Mouse (Mus musculus) splenic B cell, adult 2 months (primary cell): Measurements from ENCODE around the gene Nploc4.

Experiments used
- DNase-seq: peaks from one replicate; pipeline ENCODE4 v3.0.0-alpha.2; 2011; ENCODE audit warnings: low read depth, low spot score
- H3K27me3 ChIP-seq: 2 replicates; pipeline ENCODE4 v1.6.1; 2012; ENCODE audit warnings: mild to moderate bottlenecking, low read length, moderate library complexity, mixed read lengths; ENCODE audit not compliant: control insufficient read depth, poor library complexity, insufficient read depth, severe bottlenecking
- H3K36me3 ChIP-seq: 2 replicates; pipeline ENCODE4 v1.6.1; 2012; ENCODE audit warnings: mild to moderate bottlenecking, low read length, moderate library complexity, mixed read lengths; ENCODE audit not compliant: control insufficient read depth, poor library complexity, insufficient read depth, severe bottlenecking

The Nploc4 gene

DNA sequence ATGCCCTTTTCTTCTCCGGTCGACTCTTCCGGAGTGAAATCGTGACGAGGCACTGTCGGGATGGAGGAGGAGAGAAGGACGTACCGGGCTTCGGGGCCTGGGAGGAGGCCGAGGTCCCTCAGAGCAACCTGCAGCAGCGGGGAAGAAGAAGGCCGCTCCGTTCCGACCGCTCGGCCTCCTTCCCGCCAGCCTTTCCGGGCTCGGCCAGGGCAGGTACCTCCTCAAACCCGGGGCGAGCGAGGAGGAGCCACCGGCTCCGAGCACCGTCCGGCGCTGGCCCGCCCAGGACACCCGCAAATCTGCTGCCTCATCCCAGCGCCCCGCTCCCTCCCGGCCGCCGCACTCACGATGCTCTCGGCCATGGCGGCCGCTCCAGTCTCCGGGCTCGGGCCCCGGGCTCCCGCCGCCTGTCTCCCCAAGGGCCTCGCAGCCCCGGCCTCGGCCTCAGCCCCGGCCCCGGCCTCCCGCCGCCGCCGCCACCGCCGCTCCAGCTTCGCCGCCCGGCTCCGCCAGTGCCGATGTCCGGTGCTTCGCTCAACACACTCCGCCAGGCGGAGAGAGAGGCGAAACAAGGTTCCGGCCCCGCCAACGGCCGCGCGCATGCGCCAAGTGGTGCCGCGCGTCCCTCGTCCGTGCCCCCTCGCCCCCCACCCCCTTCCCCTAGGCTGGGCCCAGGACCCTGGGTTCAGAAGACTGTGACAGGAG, at the start of gene Nploc4:
Gene Nploc4 (minus strand): TSS at position 557 of the 705 bp plus-strand sequence.
- peak; percentile 89 for DNase-seq
- Histone ChIP-seq H3K27me3 (no peaks in the 10 kb centered on the region), H3K36me3 (peaks cover 2% of the 10 kb centered on the region; the same call in 1 of the 2 replicates)

DNA sequence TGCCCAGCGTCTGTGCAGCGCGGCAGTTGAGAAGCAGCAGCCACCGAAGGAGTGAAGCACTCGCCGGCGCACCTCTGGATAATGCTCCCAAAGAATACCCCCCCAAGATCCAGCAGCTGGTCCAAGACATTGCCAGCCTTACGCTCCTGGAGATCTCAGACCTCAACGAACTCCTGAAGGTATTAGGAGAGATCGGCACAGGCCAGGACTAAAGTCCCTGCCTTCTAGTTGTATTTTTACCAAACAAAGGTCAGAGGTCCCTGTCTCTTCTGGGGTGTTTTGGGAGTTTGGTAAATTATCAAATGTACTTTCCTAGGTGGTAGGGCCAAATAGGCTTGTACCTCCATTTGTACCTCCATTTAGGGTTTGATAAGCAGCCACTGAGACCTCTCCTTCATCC, 47.7 kb upstream of the Nploc4 start:
- Histone ChIP-seq H3K36me3 (peaks cover 9% of the 10 kb centered on the region), H3K27me3 (no peaks in the 10 kb centered on the region)
- DNase-seq = no peak

GRCm38 (mm10) chr11:120484265-120484981, 46.9 kb upstream of the Nploc4 start, which contains the start of gene Mrpl12:
Gene Mrpl12, plus strand, starts transcription at chr11:120484613.
- peak; percentile 96 for DNase-seq
- Histone ChIP-seq H3K36me3 (peaks cover 9% of the 10 kb centered on the region), H3K27me3 (no peaks in the 10 kb centered on the region)

DNA sequence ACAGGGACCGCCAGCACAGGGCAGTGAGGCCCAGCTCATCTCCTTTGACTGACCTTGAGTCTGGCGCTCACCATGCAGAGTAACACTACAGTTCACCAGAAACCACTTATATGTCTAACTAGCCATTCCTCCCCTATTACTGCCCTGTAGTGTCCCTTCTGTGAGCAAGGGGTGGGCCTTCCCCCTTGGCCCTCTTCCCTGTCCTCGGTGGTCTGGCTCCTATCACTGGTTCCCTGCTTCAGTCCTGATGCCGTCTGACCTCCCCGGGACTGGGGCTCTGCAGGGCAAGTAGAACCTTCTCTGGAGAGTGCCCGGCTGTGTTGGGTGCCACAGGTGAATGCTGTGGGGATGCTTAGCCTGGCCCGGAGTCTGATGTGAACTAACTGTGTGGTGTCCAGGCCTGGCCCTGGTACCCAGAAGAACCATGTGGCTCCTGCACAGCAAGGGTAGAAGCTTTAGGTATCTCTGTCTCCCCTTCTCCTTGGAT, 46.0 kb upstream of the Nploc4 start:
- DNase-seq = no peak
- Histone ChIP-seq H3K27me3 (no peaks in the 10 kb centered on the region), H3K36me3 (peaks cover 12% of the 10 kb centered on the region)

DNA sequence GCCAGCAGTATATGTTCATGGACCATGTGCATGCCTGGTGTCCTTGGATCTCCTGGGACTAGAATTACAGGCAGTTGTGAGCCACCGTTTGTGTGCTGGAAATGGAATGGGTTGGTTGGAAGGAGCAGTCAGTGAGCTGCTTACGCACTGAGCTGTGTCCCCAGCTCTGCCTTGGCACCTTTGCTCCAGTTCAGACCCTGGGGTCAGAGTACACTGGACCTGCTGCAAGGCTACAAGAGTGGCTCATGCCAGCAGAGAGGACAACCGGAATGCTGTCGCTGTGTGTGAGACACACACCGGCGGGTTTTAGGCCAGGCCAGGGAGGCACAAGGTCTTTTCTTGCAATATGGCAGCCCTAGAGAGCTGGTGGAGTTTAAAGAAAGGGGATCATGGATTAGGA, 34.5 kb upstream of the Nploc4 start:
- H3K36me3 ChIP-seq = peaks cover 23% of the 10 kb centered on the region
- H3K27me3 ChIP-seq = no peaks in the 10 kb centered on the region
- DNase-seq = no peak

- Histone ChIP-seq H3K36me3 (peaks cover 12% of the 10 kb centered on the region), H3K27me3 (no peaks in the 10 kb centered on the region)
- no peak for DNase-seq
These were observed 30.2 kb upstream of the Nploc4 start for GRCm38 (mm10) chr11:120467736-120468092.

- DNase-seq = peak; percentile 98
- peaks cover 13% of the 10 kb centered on the region for H3K36me3 ChIP-seq
- H3K27me3 ChIP-seq = no peaks in the 10 kb centered on the region
These were observed 29.7 kb upstream of the Nploc4 start, which contains the start of gene Arl16 for GRCm38 (mm10) chr11:120467051-120467735. Gene Arl16, minus strand, starts transcription at chr11:120467607.

DNA sequence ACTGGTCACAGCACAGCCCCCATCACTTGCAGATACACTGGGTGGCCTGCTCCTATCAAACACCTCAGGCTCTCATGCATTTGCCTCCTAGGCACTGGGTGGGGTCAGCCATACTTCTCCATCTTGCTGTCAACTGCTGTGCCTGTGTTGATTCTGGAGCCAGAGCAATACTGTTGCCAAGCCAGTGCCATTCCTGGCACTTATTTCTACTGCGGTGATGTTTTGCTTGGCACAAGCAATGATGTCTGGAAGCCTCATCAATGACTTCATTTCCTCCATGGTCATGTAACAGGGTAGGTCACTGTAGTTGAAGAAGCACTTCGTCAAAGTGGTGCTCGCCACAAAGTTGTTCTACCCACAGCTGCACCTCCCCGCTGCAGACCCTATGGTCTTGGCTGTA, 28.0 kb upstream of the Nploc4 start:
- Histone ChIP-seq H3K27me3 (no peaks in the 10 kb centered on the region), H3K36me3 (peaks cover 7% of the 10 kb centered on the region)
- no peak for DNase-seq

GRCm38 (mm10) chr11:120464365-120464764, 26.9 kb upstream of the Nploc4 start:
- H3K27me3 ChIP-seq = no peaks in the 10 kb centered on the region
- H3K36me3 ChIP-seq = peaks cover 4% of the 10 kb centered on the region
- no peak for DNase-seq

GRCm38 (mm10) chr11:120463536-120463935, 26.0 kb upstream of the Nploc4 start:
- no peak for DNase-seq
- H3K36me3 ChIP-seq = peaks cover 4% of the 10 kb centered on the region
- H3K27me3 ChIP-seq = no peaks in the 10 kb centered on the region

DNA sequence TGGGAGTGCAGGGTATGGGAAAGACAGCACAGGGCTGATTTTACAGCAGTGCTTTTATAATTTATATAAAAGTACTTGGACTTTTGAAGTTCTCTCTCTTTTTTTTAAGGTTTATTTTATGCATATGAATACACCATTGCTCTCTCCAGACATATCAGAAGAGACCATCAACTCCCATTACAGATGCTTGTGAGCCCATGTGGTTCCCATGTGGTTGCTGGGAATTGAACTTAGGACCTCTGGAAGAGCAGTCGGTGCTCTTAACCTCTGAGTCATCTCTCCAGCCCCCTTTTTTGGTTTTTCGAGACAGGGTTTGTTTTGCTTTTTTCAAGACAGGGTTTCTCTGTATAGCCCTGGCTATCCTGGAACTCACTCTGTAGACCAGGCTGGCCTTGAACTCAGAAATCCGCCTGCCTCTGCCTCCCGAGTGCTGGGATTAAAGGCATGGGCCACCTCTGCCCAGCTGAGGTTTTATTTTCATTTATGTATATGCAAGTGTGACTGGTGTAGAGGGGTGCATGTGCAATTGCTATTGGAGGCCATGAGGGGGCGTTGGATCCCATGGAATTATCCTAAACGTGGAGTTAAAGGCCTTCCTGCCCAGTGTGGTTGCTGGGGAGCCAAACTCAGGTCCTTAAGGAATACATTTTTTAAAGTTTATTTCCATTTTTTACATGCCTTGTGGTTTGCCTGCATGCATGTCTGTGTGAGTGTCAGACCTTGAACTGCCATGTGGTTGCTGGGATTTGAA, 21.5 kb upstream of the Nploc4 start:
- no peak for DNase-seq
- H3K36me3 ChIP-seq = peaks cover 4% of the 10 kb centered on the region
- no peaks in the 10 kb centered on the region for H3K27me3 ChIP-seq

DNA sequence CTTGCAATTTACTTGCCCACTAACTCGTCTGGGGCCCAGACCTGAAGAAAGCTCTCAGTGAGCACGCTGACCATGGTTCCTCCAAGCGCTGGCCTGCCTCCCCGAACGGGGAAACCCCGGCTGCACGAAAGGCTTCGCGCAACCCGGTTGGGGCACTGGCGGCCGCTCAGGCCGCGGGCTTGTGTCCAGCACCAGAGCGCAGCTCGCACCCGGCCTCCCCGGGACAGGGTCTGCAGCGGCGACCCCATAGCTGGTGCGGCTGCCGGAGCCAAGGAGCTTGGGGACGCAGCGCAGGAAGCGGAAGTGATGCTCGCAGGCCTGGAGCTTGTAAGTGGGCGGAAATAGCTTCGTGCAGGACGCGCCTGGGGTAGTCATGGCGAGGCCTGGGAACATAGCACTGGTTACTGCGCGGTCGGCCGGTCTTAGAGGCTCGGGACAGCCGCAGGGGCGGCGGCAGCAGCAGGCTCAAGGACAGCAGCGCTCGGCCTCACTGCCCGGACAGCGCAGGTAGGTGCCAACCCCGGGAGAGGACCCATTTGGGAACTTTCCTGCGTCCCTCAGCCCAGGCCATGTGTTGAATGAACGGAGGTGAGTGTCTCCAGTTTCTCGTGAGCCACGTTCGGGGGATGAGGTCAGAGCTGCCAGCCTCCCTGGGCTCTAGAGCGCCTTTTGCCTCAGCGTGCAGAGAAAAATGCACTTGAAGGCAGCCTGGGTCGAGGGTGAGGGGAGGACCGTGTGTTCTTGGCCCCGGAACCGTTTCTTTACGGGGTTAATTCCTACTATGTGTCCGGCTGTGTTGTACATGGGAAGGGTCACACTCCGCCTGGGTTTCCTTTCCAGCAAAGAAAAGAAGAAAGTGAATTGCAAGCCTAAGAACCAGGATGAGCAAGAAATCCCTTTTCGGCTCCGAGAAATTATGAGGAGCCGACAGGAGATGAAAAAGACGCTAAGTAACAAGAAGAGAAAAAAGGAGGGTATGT, 20.6 kb upstream of the Nploc4 start, which contains the start of the genes Oxld1 and Ccdc137:
Gene Oxld1 (minus strand): TSS at position 297 of the 980 bp plus-strand sequence.
Gene Ccdc137 (plus strand): TSS at position 344 of the 980 bp plus-strand sequence.
- DNase-seq = peak; percentile 78
- Histone ChIP-seq H3K36me3 (peaks cover 4% of the 10 kb centered on the region), H3K27me3 (no peaks in the 10 kb centered on the region)

DNA sequence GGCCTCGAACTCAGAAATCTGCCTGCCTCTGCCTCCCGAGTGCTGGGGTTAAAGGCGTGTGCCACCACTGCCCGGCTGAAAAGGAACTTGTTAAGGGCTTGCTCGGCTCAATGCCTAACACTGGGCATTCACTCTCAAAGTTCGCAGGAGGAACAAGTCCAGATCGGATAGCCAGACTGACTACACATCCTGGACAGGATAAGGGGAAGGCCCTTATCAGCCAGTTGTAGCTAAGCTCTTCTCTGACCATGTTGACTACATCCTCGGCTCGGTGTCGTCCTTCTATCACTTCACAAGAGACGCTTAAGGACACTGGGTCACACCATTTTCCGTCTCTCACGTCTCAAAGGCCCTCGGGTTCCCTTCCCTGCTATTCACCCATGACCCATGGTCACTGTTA, 19.9 kb upstream of the Nploc4 start:
- DNase-seq = no peak
- Histone ChIP-seq H3K27me3 (no peaks in the 10 kb centered on the region), H3K36me3 (peaks cover 2% of the 10 kb centered on the region)
